Mouse (Mus musculus): ENCODE measurements around the gene Map3k4. TPM values are rescaled to one million over a fixed set of nuclear protein-coding genes. Genes with fewer than 3 reads are reported as not detected.
A peak's percentile ranks its signal among the peaks of the same experiment; 100 is the strongest.

The Map3k4 gene
- polyA plus RNA-seq, 1 experiment from 2014 or later: 45.0 TPM

DNA sequence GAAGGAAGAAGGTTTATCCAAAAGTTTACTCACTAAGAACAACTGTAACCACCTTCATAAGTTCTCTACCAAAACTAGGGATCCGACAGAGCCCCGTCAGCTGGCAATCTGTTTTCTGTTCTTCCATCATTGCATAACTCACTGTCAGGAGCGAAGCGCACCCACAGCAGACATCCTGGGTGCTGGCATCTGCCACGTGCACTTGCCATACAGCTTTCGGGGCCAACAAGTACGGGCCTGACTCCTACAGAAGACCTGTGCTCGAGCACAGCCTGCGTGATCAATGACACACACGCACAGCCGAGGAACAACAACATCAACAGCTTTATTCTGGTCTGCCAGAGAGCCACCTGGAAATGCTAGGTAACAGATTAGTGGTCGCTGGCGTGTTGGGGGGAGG lies 2.3 kb downstream of the Map3k4 start:
- ATAC-seq (ENCODE audit: insufficient read depth, low FRiP score, low TSS enrichment): no peak
- WGBS: 87% methylated on average over 13 of the region's 13 CpGs
- H3K4me2 ChIP-seq (ENCODE audit: low read depth): no peak overlapping the region

DNA sequence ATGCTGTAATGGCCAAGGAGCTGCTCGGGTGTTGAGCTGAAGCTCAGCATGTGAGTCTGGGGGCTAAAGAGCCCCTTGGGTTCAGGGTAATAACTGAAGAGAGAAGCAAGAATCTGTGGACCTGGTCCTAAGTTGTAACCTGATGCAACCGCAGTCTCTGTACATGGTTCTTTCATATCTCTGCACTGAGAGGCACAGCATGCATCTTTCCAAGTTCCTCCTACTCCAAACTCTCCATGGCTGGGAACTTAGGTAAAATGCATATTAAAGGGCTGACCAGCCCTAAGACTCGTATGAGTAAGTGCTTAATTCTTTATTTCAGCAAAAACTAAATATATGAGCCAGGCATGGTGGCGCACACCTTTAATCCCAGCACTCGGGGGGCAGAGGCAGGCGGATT lies 6.3 kb downstream of the Map3k4 start:
- Histone ChIP-seq H3K4me1 (ENCODE audit: control insufficient read depth, insufficient read depth, low read length) (peaks cover 8% of the 10 kb centered on the region), H3K4me2 (ENCODE audit: low read depth) (no peak overlapping the region), H3K4me3 (ENCODE audit: low read depth, low read length) (no peak overlapping the region), H3K27me3 (ENCODE audit: control insufficient read depth, insufficient read depth, low read length) (no peaks in the 10 kb centered on the region), H3K9ac (ENCODE audit: low read length) (no peak overlapping the region), H3K36me3 (ENCODE audit: control insufficient read depth, insufficient read depth, low read length) (no peaks in the 10 kb centered on the region), H3K27ac (ENCODE audit: low read depth, low read length) (no peak overlapping the region), H3K9me3 (ENCODE audit: control insufficient read depth, low read length) (no peaks in the 10 kb centered on the region)
- DNase-seq (ENCODE audit: low spot score): no peak
- no peak for ATAC-seq (ENCODE audit: insufficient read depth, low FRiP score, low TSS enrichment)
- WGBS: 94% methylated on average over 6 of the region's 6 CpGs

More for the DNA sequence above, 2.3 kb downstream of the Map3k4 start:
- H3K4me1 ChIP-seq (ENCODE audit: control insufficient read depth, insufficient read depth, low read length): peaks cover 8% of the 10 kb centered on the region
- H3K27me3 ChIP-seq (ENCODE audit: control insufficient read depth, insufficient read depth, low read length): no peaks in the 10 kb centered on the region
- no peaks in the 10 kb centered on the region for H3K36me3 ChIP-seq (ENCODE audit: control insufficient read depth, insufficient read depth, low read length)
- H3K27ac ChIP-seq (ENCODE audit: low read depth, low read length): no peak overlapping the region
- 0 out of 2 replicates have a peak overlapping the region, but pooled peaks have one; percentile 22 for H3K9ac ChIP-seq (ENCODE audit: low read length)
- DNase-seq (ENCODE audit: low spot score): no peak
- no peak overlapping the region for H3K4me3 ChIP-seq (ENCODE audit: low read depth, low read length)
- no peaks in the 10 kb centered on the region for H3K9me3 ChIP-seq (ENCODE audit: control insufficient read depth, low read length)

DNA sequence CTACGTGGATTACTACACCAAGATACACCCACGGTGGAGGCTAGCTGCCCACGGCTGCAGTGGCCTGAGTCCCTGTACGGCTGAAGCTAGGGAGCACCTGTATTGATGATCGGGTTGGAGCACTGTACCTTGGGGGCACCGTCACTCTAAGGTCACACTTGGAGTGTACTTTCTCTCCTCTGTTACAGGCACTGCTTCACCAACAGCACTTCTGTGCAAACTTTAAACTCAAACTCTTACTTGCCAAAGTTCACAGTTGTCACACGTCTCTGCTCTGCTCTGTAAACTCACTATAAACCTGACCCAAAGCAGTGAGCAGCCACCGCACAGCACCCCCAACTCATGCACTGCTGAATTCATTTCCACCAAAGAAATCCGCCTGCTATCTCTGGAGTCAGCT lies 9.1 kb downstream of the Map3k4 start:
- 90% methylated on average over 9 of the region's 9 CpGs for WGBS
- ATAC-seq (ENCODE audit: insufficient read depth, low FRiP score, low TSS enrichment): no peak
- H3K4me3 ChIP-seq (ENCODE audit: low read depth, low read length): no peak overlapping the region

DNA sequence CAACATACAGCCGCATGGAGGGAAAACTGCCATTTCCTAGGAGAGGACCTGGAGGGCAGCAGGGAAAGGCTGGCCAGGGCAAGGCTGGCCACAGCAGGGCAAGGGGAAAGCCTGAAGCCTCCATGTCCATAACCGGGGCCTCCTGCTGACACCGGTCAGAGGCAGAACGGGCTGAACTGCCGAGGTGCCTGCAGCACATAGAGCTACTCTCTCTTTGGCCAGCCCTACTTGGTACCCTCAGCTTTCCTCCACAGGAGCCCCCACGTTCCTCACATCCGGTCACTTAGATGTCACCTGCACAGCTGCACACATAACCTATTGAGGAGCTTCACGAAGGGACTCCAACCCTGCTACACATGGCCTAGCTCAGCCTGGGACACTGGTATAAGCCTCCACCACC lies 9.5 kb downstream of the Map3k4 start:
- Histone ChIP-seq H3K4me2 (ENCODE audit: low read depth) (no peak overlapping the region), H3K27me3 (ENCODE audit: control insufficient read depth, insufficient read depth, low read length) (no peaks in the 10 kb centered on the region), H3K9me3 (ENCODE audit: control insufficient read depth, low read length) (no peaks in the 10 kb centered on the region), H3K4me1 (ENCODE audit: control insufficient read depth, insufficient read depth, low read length) (no peaks in the 10 kb centered on the region), H3K27ac (ENCODE audit: low read depth, low read length) (no peak overlapping the region), H3K9ac (ENCODE audit: low read length) (no peak overlapping the region), H3K4me3 (ENCODE audit: low read depth, low read length) (no peak overlapping the region), H3K36me3 (ENCODE audit: control insufficient read depth, insufficient read depth, low read length) (no peaks in the 10 kb centered on the region)
- ATAC-seq (ENCODE audit: insufficient read depth, low FRiP score, low TSS enrichment) (no peak), DNase-seq (ENCODE audit: low spot score) (no peak)
- 73% methylated on average over 8 of the region's 8 CpGs for WGBS

More for the DNA sequence above, 9.1 kb downstream of the Map3k4 start:
- Histone ChIP-seq H3K27ac (ENCODE audit: low read depth, low read length) (no peak overlapping the region), H3K4me2 (ENCODE audit: low read depth) (no peak overlapping the region), H3K4me1 (ENCODE audit: control insufficient read depth, insufficient read depth, low read length) (no peaks in the 10 kb centered on the region), H3K9ac (ENCODE audit: low read length) (no peak overlapping the region), H3K9me3 (ENCODE audit: control insufficient read depth, low read length) (no peaks in the 10 kb centered on the region), H3K27me3 (ENCODE audit: control insufficient read depth, insufficient read depth, low read length) (no peaks in the 10 kb centered on the region), H3K36me3 (ENCODE audit: control insufficient read depth, insufficient read depth, low read length) (no peaks in the 10 kb centered on the region)
- DNase-seq (ENCODE audit: low spot score): no peak

DNA sequence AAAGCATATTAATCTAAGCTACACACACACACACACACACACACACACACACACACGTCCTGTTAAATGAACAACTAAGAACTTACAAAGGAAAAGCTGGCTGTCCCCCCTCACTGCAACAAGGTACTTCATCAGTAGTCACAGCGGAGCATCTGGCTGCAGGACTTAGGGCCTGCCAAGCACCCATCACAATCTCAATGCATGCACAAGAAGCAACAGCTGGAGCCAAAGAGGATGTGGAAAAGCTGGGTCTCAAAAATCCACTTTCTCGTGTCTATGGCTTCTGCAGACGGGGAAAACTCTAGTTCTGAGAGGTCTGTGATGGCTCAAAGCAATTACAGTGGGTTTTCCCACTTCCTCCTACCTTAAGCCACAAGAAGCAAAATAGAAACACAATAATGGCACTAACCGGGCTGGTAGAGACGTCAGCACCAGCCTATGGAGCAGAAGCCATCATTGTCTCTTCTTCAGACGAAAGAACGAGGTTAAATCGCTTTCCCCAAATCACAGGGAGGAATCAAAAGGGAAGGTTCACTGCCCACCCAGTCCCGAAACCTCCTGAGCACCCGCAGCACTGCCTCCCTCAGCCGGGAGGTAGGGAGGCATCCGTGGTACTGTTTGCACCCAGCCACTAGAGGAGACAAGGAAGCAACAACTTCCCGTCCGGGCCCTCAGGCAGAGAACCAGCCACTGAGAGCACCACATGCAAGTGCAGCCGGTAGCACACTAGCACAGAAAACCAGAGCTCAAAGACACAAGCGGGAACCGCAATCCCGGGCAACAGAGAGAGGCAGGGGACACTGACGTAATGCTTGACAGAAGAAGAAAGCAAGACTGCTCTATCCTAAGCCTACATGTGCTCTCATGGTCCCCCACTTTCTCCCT lies 11.1 kb downstream of the Map3k4 start:
- no peak for ATAC-seq (ENCODE audit: insufficient read depth, low FRiP score, low TSS enrichment)
- DNase-seq (ENCODE audit: low spot score): no peak
- Histone ChIP-seq H3K27ac (ENCODE audit: low read depth, low read length) (no peak overlapping the region), H3K27me3 (ENCODE audit: control insufficient read depth, insufficient read depth, low read length) (no peaks in the 10 kb centered on the region), H3K4me1 (ENCODE audit: control insufficient read depth, insufficient read depth, low read length) (0 out of 2 replicates have a peak, but pooled peaks cover 2% of the 10 kb centered on the region), H3K9ac (ENCODE audit: low read length) (no peak overlapping the region), H3K9me3 (ENCODE audit: control insufficient read depth, low read length) (no peaks in the 10 kb centered on the region), H3K4me2 (ENCODE audit: low read depth) (no peak overlapping the region), H3K4me3 (ENCODE audit: low read depth, low read length) (no peak overlapping the region), H3K36me3 (ENCODE audit: control insufficient read depth, insufficient read depth, low read length) (no peaks in the 10 kb centered on the region)
- 81% methylated on average over 20 of the region's 20 CpGs for WGBS

DNA sequence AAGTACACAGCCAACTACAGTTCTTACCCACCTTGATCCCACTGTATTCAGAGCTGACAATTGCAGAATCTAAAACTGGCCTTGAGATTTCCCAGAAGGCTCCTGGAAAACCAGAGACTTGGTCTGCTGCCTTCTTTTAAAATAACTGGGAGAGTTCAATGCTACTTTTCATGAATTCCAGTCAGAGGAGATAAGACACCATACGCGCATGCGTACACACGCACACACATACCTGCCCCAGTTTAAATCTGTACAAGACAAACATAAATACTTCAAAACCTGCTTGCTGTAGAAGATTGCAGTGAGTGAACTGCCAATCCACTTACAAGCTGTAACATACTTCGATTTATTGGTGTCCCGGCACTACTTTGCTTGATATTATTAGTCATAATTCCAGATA lies 13.9 kb downstream of the Map3k4 start:
- WGBS: 96% methylated on average over 6 of the region's 6 CpGs
- Histone ChIP-seq H3K9ac (ENCODE audit: low read length) (no peak overlapping the region), H3K4me3 (ENCODE audit: low read depth, low read length) (no peak overlapping the region), H3K4me1 (ENCODE audit: control insufficient read depth, insufficient read depth, low read length) (0 out of 2 replicates have a peak, but pooled peaks cover 2% of the 10 kb centered on the region), H3K4me2 (ENCODE audit: low read depth) (no peak overlapping the region), H3K27ac (ENCODE audit: low read depth, low read length) (no peak overlapping the region), H3K27me3 (ENCODE audit: control insufficient read depth, insufficient read depth, low read length) (no peaks in the 10 kb centered on the region), H3K36me3 (ENCODE audit: control insufficient read depth, insufficient read depth, low read length) (no peaks in the 10 kb centered on the region), H3K9me3 (ENCODE audit: control insufficient read depth, low read length) (no peaks in the 10 kb centered on the region)
- DNase-seq (ENCODE audit: low spot score) (no peak), ATAC-seq (ENCODE audit: insufficient read depth, low FRiP score, low TSS enrichment) (no peak)

DNA sequence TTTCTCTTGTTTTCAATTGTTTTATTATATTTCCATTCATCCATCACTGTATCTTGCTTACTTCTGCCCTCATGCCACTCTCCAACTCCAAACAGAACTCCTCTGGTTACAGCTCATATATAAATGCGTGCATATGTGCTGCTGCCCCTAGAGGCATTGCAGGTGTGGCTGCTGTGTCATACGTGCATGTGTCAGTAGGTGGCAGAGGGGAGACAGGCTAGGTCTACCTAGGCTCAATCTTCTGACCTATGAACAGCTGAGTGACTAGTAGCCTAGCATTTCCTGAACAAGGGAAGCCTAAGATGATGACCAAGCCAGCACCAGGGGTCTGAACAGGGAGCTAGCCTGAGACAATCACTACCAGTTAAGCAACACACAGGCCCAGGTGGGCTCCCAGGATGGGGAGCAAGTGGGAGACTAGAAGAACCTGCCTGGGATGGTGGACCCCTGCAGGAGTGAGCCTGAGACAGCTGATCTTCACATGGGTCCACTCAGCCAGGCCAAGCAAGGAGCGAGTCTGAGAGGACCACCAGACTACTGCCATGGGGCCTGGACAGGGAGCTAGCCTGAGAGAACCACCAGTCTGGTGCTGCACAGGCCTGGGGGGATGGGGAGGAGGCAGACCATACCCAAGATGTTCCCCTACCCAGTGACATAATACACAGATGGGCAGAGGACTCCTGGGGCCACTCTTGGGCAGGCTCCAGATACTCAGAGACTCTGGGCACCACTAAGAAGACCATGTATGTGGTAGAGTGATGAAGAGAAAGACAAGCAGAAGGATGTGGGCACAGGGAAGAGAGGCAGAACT lies 17.5 kb downstream of the Map3k4 start:
- no peak for ATAC-seq (ENCODE audit: insufficient read depth, low FRiP score, low TSS enrichment)

DNA sequence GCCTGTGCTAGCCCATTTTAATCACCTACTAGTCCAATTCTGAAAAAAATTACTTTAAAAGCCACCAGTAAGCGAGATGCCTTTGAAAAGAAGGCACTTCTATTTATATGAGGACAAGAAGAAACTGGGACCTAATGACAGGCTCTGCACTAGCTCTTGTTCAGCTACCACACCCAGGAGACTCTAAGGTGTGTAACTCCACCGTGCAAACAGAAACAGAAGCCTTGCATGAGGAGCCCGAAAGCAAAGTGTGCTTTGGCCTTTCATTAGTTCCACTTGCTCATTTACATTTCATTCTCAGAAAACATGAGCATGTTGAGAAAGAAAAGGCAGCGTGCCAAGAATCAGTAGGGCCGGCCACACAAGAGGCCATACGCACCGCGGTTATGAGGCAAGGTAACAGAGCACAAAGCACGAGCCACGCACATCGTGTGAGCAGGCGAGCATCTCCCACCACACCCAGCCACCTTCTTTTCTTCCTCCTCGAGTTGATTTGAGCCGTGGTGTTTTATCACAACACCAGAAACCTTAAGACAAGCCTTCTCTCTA lies 18.4 kb downstream of the Map3k4 start:
- Histone ChIP-seq H3K27me3 (ENCODE audit: control insufficient read depth, insufficient read depth, low read length) (no peaks in the 10 kb centered on the region), H3K4me3 (ENCODE audit: low read depth, low read length) (no peak overlapping the region), H3K4me2 (ENCODE audit: low read depth) (no peak overlapping the region), H3K36me3 (ENCODE audit: control insufficient read depth, insufficient read depth, low read length) (no peaks in the 10 kb centered on the region), H3K4me1 (ENCODE audit: control insufficient read depth, insufficient read depth, low read length) (0 out of 2 replicates have a peak, but pooled peaks cover 2% of the 10 kb centered on the region), H3K9me3 (ENCODE audit: control insufficient read depth, low read length) (no peaks in the 10 kb centered on the region), H3K27ac (ENCODE audit: low read depth, low read length) (no peak overlapping the region), H3K9ac (ENCODE audit: low read length) (no peak overlapping the region)
- ATAC-seq (ENCODE audit: insufficient read depth, low FRiP score, low TSS enrichment) (no peak), DNase-seq (ENCODE audit: low spot score) (no peak)
- 90% methylated on average over 14 of the region's 14 CpGs for WGBS

More for the DNA sequence above, 17.5 kb downstream of the Map3k4 start:
- Histone ChIP-seq H3K4me2 (ENCODE audit: low read depth) (no peak overlapping the region), H3K4me1 (ENCODE audit: control insufficient read depth, insufficient read depth, low read length) (0 out of 2 replicates have a peak, but pooled peaks cover 2% of the 10 kb centered on the region), H3K4me3 (ENCODE audit: low read depth, low read length) (no peak overlapping the region), H3K9me3 (ENCODE audit: control insufficient read depth, low read length) (no peaks in the 10 kb centered on the region), H3K36me3 (ENCODE audit: control insufficient read depth, insufficient read depth, low read length) (no peaks in the 10 kb centered on the region), H3K27ac (ENCODE audit: low read depth, low read length) (no peak overlapping the region), H3K27me3 (ENCODE audit: control insufficient read depth, insufficient read depth, low read length) (no peaks in the 10 kb centered on the region), H3K9ac (ENCODE audit: low read length) (no peak overlapping the region)
- 52% methylated on average over 3 of the region's 3 CpGs for WGBS
- peak; percentile 27 for DNase-seq (ENCODE audit: low spot score)

Measured in neural tube, embryonic 11.5 days (tissue).